Mouse (Mus musculus): ENCODE data around the gene Gm17482.

Gm17482 gene

DNA sequence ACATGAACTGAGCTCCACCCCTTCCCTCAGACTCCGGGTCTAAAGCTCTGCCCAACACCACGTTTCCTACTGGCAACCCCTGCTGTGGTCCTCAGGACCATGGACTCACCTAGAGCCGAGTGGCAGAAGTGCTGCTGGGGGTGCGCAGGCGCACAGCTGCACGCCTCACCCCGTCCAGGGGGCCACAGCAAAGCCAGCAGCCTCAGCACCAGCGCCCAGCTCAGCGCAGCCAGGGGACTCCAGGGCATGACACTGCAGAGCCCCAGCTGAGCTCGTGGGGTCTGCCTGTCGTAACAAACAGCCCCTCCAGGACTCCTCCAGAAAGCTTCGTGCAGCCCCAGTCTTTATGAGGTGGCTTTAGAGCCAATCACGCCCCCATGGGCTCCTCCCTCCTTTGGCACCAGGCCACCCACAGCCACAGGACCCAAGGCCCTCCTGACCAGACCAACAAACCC, 24.4 kb downstream of the Gm17482 start:
- no peak for DNase-seq

DNA sequence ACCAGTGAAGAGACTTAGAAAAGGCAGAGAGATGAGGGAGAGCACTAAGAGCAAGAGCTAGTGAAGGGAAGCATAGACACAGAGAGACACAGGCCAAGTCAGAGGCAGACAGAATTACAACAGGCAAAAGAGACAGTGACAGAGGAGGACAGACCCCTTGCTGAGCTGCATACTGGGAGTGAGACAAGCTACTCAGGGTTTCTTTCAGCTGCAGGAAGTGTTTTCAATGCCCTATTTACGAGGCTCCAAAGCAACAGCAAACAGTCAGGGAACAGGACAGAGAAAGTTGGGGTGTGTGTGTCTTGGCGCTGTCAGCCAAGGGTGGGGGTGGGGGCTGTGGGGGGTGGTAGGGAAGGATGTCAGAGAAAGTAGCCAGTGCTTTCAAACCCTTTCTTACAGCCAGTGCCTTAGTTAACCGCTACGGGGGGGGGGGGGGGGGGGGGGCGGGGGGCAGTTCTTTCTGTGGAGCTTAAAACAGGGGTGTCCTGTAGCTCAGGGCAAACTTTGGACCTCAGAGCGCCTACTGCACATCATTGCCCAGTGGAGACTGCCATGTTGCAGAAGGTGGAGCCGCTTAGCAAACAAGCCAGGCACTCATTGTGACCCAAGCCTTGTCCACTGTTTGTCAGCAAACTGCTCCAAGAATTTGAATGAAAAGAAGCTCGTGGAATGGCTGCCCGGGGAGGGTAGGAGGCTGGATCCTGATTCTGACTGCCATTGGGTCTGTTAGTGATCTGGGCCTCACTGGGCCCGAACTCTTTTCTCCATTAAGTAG, 25.1 kb downstream of the Gm17482 start, which contains the start of gene Timp4:
Gene Timp4, minus strand, starts transcription at position 107 of the 775 bp plus-strand sequence.
- no peak for DNase-seq

DNA sequence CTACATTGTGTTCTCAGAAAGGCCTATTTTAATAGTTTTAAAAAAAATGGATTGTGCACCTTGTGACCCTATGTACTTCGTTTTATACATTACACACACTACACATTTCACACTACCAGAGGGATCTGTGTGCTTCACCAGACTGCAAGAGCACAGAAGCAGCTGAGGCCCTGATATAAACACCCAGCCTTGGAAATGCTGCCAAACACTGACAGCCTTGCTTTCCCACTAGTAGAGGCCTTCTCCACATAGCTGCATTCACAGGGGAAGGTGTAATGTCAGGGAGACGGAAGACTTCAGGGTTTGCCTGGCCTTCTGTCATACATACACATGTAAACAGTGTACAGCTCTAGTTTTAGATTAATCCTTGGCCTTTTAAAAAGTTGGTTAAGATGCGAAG, 28.0 kb downstream of the Gm17482 start:
- no peak for DNase-seq

DNA sequence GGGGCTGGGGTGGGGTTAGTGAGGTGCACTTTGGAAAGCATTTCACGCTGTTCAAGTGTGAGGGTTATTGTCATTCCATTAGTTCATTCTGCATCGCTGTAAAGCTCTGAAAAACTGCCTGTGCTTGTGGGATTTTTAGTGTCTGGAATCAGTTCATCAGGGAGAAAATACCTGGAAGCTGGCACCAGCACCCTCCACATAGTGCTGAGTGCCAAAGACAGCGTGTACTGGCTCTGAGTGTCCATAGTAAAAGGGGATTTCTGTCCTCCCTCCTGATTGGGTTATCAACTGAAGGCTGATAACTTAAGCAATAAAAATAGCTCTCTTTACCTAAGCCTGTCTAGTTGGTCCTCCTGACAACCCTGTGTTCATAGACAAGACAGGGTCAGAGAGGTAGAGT, 33.4 kb downstream of the Gm17482 start:
- DNase-seq: no peak

DNA sequence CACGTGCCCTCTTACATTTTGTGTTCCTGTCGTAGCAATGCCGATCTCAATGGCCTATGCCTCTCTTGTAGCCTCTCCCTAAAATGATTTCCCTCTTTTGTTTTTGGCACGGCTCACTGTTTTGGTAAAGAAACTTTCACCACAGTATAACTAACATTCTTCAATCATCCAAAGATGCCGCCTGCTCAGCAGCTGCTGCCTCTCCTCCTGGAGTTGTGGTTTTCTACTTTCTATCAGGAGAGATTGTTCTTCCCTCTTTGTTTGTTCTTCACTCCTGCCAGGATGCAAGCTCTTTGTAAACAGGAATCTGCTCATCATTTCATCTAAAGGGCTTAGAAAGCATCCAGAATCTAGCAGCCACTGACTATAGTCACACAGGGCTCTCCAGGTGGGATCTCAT, 39.6 kb downstream of the Gm17482 start:
- DNase-seq: no peak

DNA sequence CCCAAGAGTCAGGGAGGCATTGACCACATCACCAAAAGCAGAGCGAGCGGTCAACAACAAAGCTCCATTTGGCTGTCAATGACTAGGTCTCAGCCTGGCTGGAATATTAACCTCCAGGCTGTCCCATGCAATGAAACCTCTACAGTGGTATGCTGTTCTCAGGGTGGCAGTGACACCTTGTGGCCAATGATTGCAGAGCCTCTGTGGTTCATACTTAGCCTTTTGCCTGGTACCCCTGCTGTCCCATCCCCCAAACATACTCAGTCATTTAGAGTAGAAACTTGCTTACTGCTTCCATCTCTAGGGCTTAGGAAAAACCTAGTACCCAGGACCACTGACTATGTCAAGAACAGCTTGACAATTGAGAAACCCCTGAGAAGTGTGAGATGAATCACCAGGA, 40.8 kb downstream of the Gm17482 start:
- peak in 1 of 2 experiments; percentile 33 for DNase-seq

DNA sequence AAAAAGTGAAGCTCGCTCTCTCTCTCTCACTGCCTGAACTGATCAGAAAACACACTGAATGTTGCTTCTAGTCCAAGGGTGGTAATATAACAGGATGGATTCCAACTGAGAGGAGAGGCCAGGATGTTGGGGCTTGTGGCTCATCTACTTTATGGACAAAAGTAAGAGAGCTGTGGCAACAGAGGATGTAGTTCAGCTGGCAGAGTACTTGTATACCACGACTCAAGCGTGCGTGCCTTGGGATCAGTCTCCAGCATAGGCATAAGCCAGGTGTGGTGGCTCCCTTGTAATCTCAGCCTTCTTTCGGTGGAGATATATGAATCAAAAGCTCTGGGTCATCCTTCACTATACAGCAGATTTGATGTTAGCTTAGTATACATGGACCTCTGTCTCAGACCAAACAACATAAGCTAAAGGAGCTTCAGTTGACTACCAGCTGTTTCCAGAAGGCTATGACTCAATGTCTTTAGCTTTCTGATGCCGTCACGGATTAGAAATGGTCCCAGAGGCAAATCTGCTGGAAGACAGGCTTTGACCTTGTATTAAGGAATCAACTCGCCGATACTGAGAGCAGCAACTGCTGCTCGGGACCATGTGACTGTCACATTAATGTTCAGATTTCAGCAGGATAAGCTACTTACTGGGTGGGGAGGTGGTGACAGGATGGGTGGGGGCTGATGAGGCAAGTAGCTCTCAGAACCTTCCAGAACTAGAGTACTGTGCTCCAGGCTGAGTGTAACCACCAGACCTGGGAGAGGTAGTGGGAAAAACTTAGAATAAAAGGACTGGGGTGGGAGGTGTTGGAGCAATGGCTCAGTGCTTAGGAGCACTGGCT, 41.6 kb downstream of the Gm17482 start:
- no peak for DNase-seq

DNA sequence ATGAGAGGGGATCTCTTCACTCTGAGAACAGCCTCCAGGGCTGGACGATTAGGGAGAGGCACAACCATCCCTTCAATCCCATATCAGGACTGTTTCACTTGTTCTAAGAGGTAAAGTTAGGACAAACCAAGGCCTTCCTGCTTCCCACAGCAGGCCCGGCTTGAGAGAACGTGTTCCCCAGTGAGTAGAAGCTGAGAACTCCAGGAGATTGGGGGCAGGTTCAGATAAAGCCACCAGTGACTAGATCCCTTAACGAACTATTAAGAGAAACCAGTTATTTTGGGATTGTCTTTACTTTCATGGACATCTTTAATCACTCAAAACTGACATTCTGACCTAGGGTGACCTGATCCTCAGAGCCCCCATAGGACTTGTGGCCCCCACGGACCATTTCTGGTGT, 42.4 kb downstream of the Gm17482 start:
- no peak for DNase-seq

DNA sequence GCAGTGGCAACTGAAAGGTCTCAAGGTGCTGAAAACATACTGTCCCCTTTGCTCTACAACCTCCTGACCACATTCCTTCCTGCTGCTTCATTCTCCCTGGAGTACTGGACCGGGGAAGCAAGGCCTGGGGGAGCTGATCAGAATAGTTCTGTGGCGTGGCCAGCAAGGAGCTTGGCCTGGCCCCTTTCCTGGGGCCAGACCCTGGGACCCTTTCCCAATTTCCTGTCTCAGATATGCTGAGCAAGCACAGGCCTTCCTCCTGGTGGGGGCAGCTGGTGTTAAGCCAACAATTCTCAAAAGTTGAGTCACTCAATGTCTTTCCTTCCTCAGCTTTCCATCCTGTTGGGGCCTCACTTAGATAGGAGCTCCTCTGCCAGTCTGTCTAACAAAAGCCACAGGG, 42.9 kb downstream of the Gm17482 start:
- DNase-seq: no peak

DNA sequence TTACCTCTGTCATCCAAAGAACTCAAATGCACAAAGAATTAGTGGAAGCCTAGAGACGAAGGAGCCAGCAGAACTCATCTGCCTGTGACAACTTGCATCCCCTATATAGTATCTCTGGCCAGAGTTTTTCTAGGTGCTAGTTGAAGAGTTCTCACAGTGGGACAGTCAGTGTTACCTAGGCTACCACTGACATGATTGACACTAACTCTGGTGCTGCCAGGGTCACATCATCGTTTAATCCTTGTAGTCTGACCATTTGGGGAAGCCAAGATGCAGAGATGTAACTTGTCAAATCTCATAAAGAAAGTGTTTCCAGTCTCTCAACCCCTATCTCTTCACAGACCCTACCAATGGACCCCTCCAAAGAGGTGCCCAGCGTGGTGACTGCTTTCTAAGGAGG, 44.2 kb downstream of the Gm17482 start:
- no peak for DNase-seq

DNA sequence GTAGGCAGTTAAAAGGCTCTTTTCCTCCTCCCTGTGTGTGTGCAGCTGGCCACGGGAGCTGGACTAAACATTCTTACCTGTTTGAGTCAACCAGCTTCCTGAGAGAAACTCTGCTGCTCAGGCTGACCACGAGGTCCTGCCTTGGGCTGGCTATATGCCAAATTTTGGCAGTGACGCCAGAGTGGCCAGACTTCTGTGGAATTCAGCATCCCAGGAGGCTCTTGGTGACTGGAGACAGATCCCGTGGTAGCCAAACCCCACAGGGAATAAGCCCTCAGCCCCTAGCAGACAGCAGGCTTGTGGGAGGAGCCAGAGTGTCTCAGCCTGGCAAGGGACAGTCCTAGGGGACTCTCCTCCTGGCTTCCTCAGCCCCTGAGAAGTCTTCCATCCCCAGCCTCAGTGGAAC, 44.7 kb downstream of the Gm17482 start:
- no peak for DNase-seq

DNA sequence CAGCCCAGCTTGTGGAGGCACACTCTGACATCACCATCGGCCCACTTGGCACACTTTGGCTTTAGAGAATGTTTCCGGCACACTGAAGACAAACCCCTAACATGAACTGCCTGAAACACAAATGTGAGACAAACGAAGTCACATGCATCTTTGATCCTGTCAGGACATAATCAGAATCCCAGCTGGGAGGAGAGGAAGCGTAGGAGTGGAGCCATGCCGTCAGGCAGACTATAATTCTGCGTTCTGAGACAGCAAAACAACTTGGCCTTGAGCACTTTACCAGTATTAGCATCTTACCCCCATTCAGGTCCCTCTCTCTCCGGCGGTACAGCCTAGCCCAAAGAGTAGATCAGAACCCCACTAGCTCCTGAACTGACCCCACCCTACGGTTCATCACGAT, 46.2 kb downstream of the Gm17482 start:
- DNase-seq: no peak

DNA sequence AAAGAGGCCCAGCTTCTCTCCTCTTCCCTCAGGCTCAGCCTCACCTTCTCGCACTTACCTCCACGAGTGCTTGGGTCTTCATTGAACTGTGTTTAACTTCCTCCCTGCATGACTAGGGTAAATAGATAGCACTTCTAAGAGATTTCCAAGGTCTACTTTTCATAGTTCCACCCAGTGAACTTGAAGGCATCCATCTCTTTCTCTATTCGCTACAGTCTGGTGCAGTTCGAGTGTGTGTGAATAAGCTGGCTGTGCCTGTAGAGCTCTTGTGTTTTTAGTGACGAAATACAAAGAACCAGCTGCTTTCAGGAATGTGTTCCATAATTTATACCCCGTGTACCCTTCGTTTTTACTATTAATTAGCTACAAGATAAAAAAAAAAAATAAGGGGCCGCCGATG, 47.6 kb downstream of the Gm17482 start:
- DNase-seq: no peak

DNA sequence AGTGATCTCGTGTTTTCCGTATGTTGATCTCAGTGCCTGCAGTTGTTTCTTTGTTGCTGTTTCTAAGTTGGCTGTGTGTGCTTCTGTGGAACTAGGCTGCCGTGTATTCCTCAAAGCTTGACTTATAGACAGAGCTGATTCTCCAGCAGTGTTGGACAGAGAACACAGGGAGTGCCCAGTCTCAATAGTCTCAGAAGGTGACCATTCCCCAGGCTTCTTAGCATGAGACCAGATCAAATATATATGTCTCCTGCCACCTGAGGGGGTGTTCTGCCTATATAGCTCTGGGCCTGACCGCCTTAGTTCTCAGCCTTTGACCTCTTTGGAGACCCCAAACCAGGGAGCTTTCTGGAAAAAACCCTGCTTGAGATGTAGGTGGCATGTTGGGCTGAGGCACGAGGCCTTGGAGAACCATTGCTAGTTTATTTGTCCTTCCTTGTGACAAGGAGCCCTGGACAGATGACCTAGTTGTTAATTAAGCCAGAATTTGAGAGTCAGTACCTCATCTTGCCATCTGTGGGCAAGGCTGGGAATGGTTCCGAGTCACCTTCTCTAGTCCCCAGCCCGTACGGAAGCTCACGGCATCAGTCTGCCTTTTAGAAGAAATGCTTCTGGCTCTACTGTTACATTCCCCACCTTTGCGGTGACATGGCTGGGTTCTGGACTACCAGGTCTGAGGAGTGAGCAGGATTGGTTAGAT, 48.1 kb downstream of the Gm17482 start:
- no peak for DNase-seq

DNA sequence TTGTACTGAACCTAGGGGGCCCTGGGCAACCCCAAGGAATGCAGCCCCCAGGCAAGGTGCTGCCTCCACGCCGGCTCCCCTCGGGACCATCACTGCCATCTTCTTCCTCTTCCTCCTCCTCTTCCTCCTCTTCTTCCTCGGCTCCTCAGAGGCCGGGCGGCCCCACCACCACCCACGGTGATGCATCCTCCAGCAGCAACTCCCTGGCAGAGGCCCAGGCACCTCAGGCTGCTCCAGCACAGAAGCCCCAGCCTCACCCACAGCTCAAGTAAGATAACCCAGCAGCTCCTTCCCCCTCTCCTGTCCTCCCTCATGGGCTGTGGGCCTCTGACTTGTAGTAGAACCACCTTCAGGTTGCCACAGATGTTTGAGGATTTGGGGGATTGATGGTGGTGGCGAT, 50.9 kb downstream of the Gm17482 start:
- DNase-seq: no peak

DNA sequence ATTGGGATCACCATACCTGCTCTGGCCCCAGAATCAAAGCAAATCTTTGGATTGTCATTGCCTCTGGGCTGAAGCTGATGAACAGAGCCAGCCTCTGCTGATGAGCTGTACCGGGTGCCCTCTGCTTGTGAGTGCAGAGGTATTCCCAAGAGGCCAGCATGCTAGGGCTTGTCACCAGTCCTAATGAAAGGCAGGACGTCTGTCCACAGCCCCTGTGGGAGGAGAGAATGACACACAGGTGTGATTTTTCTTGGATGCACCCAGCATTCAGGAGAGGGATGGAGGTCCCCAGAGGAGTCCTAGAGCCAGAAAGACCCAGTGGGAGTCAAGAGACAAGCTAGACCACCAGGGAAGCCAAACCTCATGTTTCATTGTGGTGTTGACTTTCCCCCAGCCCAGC, 52.5 kb downstream of the Gm17482 start:
- no peak for DNase-seq

DNA sequence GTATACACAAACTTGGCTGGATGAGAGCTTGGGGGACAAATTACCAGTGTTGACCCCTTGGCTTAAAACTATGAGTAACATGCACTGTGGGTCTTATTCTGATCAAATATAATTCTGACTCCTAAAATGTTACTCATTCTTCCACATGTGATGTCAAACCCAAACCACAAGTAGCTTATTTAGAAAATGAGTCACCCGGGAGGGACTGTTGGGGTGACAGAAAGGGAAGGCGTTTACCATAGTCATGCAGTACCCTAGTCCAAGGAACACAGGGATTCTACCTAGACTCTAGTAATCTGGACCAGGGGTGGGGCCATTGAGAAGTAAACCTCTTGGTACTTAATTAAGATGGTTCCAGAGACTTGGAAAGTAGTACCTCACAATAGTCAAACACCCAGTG, 57.0 kb downstream of the Gm17482 start:
- no peak for DNase-seq

DNA sequence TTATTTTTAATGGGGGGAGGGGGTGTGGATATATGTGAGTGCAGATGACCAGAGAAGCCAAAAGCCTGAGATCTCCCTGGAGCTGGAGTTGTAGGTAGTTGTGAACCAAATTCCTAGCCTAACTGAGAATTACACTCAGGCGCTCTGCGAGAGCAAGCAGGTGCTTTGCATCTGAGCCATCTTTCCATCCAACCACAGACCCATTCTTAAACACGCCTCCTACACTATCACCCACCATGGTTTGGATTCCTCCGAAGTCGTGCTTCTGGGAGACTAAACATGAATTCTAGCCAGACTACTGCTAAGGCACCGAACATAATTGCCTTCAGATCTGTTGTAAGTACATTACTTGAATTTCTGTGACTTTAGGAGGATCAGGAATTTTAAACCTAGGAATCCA, 59.3 kb downstream of the Gm17482 start:
- DNase-seq: no peak

DNA sequence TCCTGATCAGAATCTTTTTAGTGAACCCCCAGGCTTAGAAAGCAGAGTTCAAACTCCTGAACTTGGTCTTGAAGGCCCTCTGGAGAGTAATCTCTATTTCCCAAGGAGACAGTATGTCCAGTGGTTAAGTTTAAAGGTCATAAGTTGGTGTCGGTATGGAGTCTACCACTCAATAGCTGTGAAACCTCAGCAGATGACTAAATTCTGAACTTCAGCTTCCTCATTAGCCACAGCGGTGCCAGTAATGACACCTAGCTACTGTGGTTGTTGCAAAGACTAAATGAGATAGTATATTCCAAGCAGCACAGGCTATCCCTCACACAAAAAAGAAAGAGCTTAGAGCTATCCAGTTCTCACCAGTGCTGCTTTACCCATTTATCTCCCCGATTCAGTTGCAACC, 61.1 kb downstream of the Gm17482 start:
- DNase-seq: no peak

DNA sequence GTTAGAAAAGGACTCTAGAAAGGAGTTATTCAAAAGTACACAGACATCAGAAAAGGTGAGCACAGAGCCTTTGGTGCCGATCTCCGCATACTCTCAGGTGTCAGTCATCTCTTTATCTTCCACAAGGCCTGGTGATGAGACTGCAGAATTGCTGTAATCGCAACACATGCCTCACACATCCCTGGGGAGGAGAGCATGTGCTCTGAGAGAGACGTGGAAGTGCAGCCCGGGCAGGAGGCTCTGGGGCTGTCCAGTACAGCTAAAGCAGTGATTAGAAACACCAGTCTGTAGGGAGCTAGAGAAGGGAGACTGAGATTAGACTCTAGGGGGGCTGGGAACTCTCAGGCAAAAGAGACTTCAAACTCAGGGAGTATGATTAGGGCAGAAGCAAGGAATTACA, 63.4 kb downstream of the Gm17482 start:
- DNase-seq: no peak

DNA sequence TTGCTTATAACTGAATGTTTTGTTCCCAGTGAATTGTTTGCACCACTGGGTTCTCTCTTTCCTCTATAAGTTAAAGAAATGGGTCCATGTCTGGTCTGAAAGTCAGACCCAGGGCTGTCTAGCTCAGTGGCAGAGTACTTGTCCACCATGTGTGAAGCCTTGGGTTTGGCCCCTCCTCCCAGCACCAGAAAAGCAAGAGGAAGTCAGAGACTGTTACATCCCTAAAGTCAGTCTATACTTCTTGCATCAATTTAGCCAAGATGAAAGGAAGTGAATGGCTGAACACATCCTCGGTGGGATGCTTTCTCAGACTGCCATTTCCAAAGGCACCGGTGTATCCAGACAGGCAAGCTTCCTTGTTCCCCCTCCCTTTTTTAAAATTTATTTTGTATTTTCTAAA, 63.9 kb downstream of the Gm17482 start:
- no peak for DNase-seq

DNA sequence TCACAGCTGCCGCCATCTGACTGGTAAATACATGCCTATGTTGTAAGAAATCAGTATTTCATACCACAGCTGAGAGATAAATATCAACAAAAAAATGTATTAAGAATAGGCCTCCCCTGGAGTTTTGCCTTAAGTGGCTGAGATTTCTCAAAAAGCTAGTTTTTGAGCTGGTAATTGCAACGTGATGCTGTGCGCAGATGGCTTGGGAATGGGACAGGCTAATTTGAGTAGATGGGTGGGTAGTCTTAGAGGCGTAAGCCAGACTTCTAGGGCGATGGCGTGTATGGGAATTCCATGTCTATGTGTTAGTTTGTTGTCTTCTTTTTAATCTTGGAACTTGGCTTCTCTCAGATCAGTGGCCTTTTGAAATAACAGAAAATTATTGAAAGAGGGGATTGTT, 64.7 kb downstream of the Gm17482 start:
- no peak for DNase-seq

DNA sequence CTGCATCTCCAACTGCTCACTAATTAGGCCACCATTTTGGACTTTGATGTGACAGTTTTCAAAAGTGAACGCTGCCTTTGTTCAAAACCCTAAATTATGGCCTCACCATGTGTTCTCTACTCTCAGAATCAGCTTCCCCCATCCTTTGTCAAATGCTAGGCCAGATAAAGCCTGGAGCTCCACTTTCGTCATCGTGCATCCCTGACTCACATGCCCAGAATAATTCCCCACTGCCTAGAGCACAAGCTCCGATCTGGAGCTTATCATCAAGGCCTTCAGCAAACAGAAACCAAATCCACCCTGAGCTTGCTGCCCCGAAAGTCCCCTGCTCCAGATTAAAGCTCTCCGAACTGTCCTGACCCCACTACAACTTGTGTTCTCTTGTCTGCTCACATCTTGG, 65.5 kb downstream of the Gm17482 start:
- DNase-seq: no peak

DNA sequence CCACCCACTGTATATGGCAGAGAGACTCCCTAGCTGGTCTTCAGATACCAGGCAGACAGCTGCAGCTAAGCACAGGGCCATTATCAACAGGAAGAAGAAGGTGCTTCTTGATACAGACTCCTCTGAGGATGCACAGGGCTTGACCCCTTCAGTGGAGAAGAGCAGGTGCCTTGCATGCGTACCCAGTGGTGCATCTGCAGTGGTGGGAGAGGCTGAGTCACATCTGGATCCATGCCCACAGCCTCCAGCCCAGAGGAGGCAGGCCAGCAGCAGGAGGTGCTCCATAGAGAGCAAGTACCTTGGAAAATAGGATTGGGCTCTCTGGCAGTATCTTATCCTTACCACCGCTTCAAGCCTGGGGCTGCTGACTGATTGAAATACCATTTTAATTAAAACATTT, 66.7 kb downstream of the Gm17482 start:
- no peak for DNase-seq

Measured in spleen, adult 18-20 months (tissue).